Mouse (Mus musculus) heart, adult 11 months (tissue): ENCODE results near the gene Zfp36.

Experiments
- DNase-seq: peaks from one replicate; pipeline ENCODE4 v3.0.0; 2022

Zfp36 gene

DNA sequence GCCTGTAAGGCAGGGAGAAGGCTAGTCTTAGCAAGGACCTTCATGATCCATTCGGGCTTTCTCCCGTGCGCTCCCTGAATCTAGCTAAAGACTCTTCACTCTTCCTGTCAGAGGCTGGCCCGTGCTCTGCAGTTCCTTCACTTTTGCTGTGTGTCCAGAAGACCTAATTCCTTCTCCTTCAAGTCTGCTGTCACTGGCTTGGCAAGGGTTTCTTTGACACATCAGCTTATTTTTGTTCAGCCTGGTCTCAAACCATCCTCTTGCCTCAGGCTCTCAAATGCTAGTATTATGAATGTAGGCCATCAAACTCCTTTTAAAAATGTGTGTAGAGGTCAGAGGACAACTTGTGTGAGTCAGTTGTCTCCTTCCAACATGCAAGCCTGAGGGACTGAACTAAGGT, 3.6 kb upstream of the Zfp36 start:
- no peak for DNase-seq

DNA sequence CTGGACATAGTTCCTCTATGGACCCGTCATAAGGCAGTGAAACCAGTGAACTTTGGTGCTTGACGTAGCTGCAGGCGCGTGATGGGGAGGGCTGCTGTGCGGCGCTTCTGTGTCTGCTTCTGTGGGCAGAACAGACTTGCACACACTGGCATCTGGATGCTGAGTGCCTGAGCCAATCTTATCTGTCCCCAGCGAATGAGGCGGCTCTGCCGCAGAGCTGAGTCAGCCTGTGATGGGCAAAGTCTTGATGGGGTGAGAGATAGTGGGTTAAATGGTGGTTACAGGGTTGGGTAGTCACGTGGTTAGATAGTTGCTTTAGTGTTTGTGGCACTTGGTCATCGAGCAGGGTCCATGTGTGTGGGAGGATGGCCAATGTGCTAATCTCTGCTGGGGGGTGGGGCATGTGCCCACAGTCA, 2.9 kb upstream of the Zfp36 start:
- DNase-seq = peak; percentile 98

DNA sequence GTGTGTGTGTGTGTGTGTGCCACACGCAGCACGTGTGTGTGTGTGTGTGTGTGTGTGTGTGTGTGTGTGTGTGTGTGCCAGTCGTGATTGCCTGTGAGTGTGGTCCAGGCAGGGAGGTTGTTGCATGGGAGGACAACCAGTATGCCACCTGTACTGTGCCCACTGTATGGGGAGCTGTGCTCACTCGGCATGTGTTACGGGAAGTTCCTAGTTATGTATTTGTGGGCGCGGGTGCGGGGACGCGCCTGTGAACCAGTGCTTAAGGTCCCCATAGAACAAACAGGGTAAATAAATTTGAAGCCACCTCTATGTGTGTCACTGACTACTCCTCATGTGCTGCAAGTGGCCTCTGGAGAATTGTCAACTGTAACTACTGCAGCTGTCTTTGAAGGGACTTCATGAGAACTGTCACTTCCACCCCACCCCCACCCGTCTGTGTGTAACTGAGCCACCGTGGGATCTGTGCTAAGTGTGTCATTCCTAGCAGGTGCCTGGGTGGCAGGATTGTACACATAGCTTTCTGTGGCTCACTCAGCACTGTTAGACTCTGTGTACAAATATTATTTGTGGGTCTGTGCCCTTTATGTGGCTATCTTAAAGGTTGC, 2.4 kb upstream of the Zfp36 start:
- DNase-seq = no peak

DNA sequence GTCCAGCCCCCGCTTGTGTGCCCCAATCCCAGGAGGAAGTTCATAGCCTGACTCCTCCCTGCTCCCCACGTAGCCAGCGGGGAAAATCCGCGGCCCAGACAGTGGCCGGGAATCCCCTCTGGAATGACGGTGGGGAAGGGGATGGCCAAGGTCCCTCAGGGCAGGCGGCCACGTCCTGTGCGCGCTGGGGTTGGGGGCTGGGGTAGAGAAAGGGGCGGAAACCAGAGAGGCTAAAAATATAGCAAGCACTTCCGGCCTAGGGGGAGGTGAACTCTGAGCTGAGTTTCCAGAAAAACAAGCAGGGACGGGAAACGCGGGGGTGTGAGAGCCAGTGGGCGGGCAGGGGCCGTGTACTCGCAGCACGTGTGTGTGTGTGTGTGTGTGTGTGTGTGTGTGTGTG, 1.9 kb upstream of the Zfp36 start:
- peak; percentile 100 for DNase-seq

DNA sequence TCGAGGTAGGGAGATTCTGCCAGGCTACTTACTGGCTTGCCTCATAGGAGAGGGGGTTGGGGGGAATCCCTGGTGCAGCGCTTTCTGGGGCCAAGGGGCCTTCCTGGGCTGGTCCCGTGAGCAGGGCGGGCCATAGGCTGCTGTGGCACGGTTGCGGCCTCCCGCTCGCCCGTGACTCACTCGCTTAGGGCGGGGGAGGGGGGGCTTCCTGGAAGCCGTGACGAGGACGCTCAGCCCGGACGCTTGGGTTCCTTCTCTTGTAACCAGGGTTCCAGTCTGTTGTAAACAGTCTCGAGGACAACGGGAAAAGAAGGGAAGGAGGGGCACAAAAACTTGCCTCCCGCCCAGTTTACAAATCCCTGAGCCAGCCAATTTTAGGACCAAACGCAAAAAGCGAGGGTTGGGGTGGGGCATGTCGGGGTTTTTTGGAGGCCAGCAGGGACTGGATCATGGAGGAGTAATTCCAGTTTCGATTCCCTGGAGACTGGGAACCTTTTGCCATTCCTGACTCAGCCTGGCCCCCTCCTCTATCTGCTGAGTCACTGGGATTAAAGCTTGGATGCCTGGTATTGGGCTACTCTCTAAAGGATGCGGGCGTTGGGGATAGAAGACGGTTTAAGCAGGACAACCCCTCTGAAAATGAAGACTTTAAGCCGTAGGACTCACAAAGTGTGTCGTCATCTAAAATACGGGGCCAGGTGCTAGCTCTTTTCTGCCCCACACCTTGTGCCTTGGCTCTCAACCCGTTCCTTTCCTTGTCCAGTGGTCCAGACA, 1.2 kb upstream of the Zfp36 start:
- peak; percentile 99 for DNase-seq

DNA sequence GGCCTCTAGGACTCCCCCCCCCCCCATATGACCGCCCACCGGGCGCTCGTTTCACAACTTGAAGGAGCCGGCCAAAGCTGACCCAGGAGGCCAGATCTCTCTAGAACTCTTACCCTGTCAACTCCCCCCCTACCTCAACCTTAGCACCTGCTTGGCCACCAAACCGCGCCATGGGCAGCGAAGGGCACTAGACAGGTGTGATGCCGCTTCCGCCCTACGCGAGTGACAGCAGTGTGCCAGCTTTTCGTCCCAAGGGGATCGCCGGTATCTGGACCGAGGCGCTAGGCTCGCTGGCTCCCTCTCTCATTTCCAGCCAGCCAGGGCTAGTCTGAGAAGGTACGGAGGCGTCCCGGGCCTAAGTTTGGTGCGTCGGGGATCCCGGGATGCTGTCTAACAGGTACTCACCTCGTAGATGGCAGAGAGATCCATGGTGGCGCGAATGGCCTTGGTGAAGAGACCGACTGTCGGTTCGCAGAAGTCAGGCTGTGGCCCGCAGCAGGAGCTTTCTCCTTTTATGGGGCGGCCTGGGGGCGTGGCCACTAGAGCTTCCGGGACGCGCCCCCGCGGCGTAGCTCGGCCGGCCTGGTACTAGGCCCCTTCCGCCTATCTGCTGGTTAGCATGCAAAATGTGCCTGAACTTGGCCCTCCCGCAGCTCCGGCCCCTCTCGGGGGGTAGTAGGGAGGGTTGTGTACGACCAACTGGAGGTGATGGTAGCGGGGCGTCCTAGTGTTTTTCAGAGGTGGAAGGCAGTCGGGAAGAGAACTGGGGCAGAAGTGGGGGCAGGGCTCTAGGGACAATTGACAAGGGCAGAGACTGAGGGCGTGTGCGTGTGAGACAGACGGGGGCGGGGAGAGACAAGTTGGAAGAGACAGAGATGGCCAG, 1.0 kb downstream of the Zfp36 start:
- DNase-seq = peak; percentile 100

DNA sequence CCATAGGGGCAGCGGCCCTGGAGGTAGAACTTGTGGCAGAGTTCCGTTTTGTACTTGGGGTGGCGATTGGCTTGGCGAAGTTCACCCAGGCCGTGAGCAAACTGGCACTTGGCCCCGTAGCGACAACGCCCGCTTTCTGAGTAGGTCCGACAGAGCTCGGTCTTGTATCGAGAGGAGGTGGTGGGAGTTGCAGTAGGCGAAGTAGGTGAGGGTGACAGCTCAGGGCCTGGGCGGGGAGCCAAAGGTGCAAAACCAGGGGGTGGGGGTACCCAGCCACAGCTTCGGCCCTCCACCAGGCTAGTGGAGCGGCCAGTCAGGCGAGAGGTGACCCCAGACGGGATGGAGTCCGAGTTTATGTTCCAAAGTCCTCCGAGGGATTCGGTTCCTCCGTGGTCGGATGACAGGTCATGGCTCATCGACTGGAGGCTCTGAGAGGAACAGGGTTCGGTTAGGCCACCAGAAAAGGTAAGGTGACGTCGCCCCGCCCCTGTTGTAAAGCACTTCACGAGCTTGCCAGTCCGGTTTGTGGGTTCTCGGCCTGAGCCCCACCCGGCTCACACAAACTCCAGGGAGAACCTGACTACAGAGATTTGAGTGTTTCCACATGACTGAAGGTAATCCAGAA, 1.9 kb downstream of the Zfp36 start:
- DNase-seq = peak; percentile 98

DNA sequence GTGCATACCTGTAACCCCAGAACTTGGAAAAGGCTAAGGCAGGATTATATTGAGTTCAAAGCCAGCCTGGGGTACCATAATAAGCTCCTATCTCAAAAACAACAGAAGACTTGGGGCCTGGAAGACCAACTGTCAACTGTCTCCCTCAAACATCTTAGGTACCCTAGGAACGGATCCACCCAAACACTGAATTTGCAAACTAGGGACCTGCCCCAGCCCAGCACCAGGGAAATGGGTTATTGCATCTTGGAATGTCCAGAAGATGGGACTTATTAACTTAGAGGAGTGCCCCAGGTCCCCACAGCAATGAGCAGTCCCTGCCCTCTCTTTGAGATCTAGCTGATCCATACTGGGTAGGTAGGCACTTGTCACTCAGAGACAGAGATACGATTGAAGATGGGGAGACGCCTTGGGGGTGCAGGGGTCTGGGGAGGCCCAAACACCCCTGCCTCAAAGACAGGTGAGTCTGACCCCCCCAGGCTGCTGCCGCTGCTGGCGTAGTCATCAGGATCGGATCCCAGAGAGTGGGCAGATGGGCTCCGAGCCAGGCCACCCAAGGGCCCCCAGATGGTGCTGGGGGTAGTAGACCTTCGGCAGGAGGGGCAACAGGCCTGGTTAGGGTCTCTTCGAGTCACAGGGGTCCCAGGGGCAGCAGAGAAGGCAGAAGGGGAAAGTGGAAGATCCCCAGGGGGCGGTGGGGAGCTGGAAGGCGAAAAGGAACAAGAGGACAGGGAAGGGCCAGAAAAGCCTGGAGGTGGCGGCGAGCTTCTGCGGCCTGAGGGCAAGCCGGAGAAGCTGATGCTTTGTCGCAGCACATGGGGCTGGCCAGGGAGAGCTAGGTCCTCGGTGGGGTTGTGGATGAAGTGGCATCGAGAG, 2.6 kb downstream of the Zfp36 start:
- peak; percentile 97 for DNase-seq

DNA sequence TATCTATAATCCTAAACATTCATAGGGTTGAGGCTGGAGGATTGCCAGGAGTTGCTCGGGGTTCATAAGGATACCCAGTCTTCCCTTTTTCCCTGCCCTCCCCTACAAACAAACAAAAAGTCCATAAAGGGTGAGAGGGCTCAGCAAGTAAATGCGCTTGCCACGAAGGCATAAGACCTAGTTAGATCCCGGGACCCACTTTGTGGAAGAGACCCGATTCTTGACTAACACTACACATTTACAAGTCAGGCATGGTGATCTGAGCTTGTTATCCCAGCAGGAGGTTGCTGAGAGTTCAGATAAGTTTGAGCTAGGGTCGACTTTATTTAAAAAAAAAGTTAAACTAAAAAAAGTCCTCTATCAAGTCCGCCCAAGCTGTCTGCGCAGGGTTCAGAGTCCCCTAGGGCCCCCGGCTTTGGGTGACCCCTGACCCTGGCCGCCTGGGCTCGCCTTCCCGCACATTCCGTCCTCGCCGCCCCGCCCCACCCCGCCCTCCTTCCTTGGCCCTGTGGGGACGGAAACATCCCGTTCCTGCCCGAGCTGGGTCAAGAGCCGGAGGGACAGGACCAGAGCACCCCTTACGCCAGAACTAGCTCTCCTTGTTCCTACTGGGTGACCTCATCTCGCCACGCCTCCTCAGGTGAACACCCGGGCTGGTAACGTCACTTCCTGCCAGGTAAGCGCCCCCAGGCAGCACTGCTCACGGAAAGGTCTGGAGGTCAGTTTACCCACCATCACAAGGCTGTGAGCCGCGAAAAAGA, 3.9 kb downstream of the Zfp36 start:
- peak; percentile 100 for DNase-seq

DNA sequence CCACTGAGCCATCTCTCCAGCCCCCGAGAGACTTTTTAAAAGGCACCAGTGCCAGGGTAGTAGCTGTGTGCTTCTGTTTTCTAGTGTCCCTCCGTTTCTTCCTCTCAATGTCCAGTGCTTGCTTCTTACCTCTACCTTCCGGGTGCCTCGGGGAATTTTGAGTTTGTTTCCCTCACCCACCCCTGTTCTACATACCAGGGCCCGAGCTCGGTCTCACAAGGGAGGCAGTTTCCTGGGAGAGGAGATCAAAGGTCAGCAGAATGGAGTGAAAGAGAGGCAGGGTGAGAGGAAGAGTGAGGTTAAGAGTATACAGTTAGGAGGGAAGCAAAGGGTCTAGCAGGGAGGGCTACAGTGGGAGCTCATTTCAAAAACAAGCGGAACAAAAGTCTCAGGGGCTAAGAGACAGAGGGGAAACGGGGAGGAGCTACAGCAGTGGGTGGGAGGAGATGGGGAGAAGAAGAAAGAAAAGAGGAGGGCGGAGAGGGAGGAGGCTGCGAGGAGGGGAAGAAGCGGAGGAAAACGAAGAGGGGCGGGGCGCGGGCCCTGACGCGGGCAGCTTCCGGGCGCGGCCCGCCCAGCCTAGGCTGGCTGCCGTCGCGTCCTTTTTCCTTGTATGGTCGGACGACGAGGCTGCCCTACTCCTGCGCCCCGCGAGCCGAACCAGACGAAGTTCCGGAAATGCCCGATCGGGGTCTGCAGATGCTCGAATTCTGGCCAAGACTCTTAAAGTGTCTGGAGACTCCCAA, 4.7 kb downstream of the Zfp36 start:
- peak; percentile 100 for DNase-seq

DNA sequence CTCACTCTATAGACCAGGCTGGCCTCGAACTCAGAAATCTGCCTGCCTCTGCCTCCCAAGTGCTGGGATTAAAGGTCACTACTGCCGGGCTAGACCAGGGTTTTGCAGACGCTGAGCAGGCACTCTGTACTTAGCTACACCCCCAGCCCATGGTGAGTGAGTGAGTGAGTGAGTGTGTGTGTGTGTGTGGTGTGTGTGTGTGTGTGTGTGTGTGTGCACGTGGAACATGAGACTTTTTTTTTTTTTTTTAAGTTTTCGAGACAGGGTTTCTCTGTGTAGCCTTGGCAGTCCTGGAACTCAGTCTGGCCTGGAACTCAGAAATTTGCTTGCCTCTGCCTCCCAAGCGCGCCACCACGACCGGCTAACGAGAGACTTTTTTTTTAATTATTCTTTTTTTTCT, 5.4 kb downstream of the Zfp36 start:
- DNase-seq = peak; percentile 90

DNA sequence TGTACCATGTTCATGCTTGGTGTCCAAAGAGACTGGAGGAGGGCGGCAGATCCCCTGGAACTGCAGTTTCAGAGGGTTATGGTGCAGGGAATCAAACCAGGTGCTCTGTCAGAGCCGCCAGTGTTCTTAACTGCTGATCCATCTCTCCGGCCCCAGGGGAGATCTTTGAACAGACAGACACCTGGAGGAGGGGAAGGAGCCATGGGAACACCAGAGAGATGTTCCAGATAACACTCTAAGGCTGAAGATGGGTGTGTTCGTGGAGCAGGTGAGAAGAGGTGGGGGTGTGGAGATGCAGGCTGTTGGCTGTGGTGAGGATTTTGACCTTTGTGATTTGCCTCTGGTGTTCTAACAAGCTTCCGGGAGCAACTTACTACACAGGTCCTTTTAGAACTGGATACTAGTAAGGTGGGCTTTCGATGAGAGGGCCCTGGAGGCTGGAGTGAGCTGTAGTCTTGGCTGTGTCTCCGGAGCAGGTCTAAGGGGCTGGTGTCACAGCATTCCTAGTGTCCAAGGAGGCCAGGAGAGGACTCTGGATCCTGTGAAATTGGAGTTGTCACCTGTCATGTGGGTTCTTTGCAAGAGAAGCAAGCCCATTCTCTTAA, 6.1 kb downstream of the Zfp36 start:
- DNase-seq = peak; percentile 95

DNA sequence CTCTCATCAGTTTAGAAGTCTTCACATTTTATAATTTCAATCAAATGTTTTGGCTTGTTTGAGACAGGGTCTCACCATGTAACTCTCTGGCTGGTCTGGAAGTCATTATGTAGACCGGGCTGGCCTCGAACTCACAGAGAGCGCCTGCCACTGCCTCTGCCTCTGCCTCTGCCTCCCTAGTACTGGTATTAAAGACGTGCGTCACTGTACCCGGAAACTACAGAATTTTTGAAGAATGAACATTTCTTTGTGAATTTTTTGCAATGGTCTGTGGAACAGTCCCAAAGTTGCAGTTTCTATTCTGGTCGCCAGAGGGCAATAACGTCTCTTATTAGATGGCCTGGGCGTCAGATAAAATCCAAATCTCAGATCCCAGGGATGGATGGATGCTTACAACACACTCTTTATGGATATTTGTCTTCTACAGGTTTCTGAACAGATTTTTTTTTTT, 6.9 kb downstream of the Zfp36 start:
- DNase-seq = no peak

DNA sequence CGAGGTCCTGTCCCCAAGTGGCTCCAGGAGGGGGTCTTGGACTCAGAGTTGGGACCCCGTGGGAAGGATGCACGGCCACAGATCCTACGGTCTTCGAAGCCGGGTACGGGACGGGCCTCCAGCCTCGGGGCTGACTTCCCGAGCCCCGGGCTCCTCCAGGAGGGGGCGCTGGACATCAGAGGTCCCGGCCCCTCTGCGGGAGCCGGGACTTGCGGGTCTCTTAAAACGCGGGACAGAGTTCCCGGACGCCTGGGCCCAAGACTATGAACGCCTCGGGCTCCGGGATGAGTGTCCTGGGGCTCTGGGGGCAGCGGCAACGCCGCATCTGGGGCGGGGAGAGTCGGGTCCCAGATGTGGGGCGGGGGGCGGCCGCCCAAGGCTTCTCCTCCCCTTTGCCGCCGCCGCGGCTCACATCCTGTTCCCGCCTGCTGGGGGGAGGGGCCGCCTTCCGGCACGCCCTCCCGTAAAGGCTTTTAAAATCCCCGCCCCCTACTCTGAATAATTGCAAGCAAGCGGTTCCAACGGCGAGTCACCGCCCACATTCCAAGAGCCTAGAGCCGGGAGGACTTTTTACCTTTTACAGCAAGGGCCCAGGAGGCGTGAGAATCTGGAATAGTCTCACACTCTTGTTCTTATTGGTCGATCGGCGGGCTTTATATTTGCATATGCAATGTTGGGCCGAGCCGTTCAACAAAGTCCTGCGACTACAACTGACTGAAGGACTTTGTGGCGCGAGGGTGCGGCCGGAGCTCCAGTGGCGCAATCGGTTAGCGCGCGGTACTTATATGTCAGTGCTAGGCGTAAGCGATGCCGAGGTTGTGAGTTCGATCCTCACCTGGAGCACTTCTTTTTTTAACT, 7.6 kb downstream of the Zfp36 start, which contains the start of gene Plekhg2:
TSS of gene Plekhg2 (minus strand) at position 349 of the 858 bp plus-strand sequence.
- peak; percentile 100 for DNase-seq

DNA sequence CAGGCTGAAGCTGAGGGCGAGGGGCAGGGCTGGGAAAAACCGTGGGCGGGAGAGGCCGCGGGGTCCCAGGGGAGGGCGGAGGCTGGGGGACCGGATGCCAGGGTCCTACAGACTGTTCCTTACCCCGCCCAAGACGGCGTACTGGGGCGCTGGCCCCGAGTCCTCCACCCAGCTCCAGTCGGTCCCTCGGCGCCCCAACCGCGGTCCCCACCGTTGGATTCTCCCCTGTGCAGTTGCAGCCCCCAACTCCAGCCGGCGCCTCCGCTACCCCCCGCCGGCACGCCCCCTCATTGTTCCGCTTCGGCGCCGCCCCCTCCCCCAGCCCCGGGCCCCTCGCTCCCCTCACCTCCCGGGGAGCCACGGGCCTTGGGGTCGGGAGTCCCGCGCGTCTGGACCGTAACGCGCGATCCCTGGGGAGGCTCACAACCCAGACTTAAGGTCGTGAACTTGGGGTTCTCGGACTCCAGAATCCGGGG, 8.5 kb downstream of the Zfp36 start:
- peak; percentile 99 for DNase-seq

DNA sequence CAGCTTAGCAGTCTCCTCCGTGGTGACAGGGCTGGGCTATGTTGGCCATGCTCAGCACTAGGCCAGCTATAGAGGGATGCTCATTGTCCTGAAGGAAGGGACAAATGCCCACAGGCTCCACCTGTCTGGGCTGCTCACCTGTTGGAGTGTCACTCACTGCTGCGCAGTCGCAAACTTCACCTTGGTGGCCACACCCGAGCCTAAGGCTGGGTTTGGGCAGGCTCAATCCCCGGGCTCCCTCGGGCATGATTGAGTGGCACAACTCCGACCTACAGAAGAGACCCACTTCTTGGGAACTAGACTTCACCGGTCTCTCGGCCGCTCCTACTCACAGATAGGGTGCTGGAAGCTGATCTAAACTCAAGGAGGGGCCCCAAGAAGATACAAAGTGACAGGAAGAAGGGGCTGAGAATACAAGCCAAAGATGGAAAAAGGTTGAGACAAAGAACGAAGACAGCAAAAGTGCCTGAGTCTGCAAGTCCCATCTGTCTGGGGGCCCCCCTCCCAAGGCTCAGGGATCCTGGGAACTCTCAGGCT, 9.0 kb downstream of the Zfp36 start:
- peak; percentile 97 for DNase-seq

DNA sequence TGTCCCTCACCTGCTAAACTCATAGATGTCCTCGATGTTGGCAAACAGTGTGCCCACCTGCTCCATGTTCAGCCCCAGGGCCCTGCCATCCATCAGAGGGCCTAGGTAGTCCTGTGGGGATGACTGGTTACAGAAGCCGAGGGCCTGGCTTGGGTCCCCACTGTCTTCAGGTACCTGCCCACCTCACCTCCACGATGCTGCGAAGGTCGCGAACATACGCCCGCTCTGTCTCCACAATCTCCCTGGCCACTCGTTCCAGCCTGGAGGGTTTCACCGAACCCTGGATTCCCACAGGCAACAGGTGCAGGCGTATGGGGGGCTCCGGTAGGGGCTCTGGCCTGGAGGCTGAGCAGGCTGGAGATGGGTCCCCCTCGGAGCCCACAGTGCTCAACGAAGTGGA, 10.0 kb downstream of the Zfp36 start:
- peak; percentile 95 for DNase-seq

DNA sequence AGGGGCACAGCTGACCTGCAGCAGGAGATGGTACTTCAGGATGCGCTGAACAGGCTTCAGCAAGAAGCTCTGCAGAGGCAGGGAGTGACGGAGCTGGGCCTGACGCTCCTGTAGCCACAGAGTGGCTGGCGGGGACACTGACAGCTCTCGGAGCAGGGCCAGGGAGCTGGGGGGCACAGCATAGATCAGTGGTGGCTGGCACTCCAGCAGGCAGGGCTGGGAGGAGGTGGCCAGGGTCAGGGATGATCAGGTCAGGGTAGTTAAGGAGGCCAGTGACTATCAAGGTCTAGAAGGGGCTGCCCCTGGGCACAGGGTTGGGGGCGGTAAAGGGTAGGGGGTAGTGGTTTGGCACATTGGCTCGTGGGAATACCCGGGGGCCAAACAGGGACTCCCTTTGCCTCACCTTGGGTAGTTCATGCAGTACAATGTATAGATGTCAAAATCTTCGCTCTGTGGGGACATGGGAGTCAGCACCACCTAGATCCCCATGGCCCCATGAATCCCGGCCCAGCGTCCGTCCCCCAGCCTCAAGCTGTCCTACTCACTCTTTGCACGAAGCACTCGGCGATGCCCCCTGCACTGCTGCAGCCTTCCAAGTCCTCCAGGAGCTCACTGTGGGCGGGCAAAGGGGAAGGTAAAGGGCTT, 11.7 kb downstream of the Zfp36 start:
- DNase-seq = peak; percentile 93
